Mouse (Mus musculus) limb, embryonic 15.5 days (tissue): Measurements from ENCODE around the gene Olfr315. TPM values are rescaled to one million over a fixed set of nuclear protein-coding genes. Genes with fewer than 3 reads are reported as not detected.
"Not testable (repeated sequence)": the region's sequence is repeated elsewhere in the genome, so short reads cannot be mapped to it uniquely, and the experiment has no call there.

Experiments
- ATAC-seq: fragments of 200-750 bp; cut with Nextera tagmentation; 2 replicates; pipeline ENCODE4 v1.8.0; 2017; ENCODE audit warnings: low read depth, moderate TSS enrichment; ENCODE audit not compliant: insufficient number of reproducible peaks, low FRiP score, low TSS enrichment
- H3K27ac ChIP-seq: fragments of 300-500 bp; sonication (generic); 2 replicates; pipeline ENCODE4 v1.5.1; 2015; ENCODE audit warnings: moderate library complexity, mild to moderate bottlenecking, inconsistent platforms
- H3K27me3 ChIP-seq: fragments of 300-500 bp; sonication (generic); 2 replicates; pipeline ENCODE4 v1.6.1; 2015; ENCODE audit warnings: inconsistent platforms
- H3K36me3 ChIP-seq: fragments of 300-500 bp; sonication (generic); 2 replicates; pipeline ENCODE4 v1.6.1; 2015; ENCODE audit warnings: inconsistent platforms
- H3K4me1 ChIP-seq: fragments of 300-500 bp; sonication (generic); 2 replicates; pipeline ENCODE4 v1.6.1; 2015; ENCODE audit warnings: inconsistent platforms
- H3K4me2 ChIP-seq: fragments of 300-500 bp; sonication (generic); 2 replicates; pipeline ENCODE4 v1.6.1; 2015; ENCODE audit warnings: mild to moderate bottlenecking, inconsistent platforms
- H3K4me3 ChIP-seq: fragments of 300-500 bp; sonication (generic); 2 replicates; pipeline ENCODE4 v1.5.1; 2015; ENCODE audit warnings: mild to moderate bottlenecking, inconsistent platforms
- H3K9ac ChIP-seq: fragments of 300-500 bp; sonication (generic); 2 replicates; pipeline ENCODE4 v1.6.1; 2015; ENCODE audit warnings: inconsistent platforms
- H3K9me3 ChIP-seq: fragments of 300-500 bp; sonication (generic); 2 replicates; pipeline ENCODE4 v1.6.1; 2016; ENCODE audit warnings: inconsistent platforms
- WGBS: fragments of 180-500 bp; shearing (Covaris S2); methylation state at CpG from one replicate; pipeline ENCODE4 v1.1.7; 2015; 5-methylcytosine and 5-hydroxymethylcytosine counted together
- polyA plus RNA-seq: library from polyadenylated mRNA; unstranded; fragments of >200 nt; fragmentation: Nextera tagmentation; extraction: Ambion mirVana; gene quantifications from 2 replicates; pipeline ENCODE4 v1.2.1, GENCODE M21; 2015

The Olfr315 gene
- polyA plus RNA-seq, 1 experiment from 2014 or later: not detected

DNA sequence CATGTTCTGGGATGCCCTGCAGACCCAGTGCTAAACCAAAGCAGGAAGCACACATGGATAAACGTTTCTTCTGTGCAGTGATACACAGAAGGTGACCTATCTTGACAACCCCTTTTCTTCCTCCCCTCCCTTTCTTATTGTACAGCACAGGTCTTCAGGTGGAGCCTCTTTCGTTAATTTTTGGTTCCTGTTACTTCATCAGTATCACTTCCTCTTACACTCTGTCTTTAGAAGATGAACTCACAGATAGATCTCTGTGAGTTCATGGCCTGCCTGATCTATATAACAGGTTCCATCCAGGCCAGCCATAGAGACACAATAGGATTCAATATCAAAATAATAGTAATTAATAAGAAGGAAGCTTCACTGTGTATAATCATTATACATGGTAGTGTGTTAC, 17.1 kb downstream of the Olfr315 start:
- Histone ChIP-seq H3K27ac (no peak overlapping the region), H3K4me2 (no peak overlapping the region), H3K36me3 (no peaks in the 10 kb centered on the region), H3K9ac (no peak overlapping the region), H3K4me1 (no peaks in the 10 kb centered on the region), H3K27me3 (no peaks in the 10 kb centered on the region; the same call in 1 of the 2 replicates), H3K9me3 (no peaks in the 10 kb centered on the region), H3K4me3 (no peak overlapping the region)
- 57% methylated on average over 2 of the region's 2 CpGs for WGBS
- ATAC-seq: no peak

GRCm38 (mm10) chr11:58790646-58791045, 17.7 kb downstream of the Olfr315 start:
- Histone ChIP-seq H3K4me1 (no peaks in the 10 kb centered on the region), H3K36me3 (no peaks in the 10 kb centered on the region), H3K4me2 (no peak overlapping the region), H3K4me3 (no peak overlapping the region), H3K27ac (no peak overlapping the region), H3K9me3 (no peaks in the 10 kb centered on the region), H3K27me3 (no peaks in the 10 kb centered on the region; the same call in 1 of the 2 replicates), H3K9ac (no peak overlapping the region)
- ATAC-seq: no peak
- WGBS: 83% methylated on average over 6 of the region's 6 CpGs

GRCm38 (mm10) chr11:58795856-58796255, 22.9 kb downstream of the Olfr315 start:
- 85% methylated on average over 2 of the region's 2 CpGs for WGBS
- Histone ChIP-seq H3K4me3 (no peak overlapping the region), H3K4me2 (no peak overlapping the region), H3K36me3 (no peaks in the 10 kb centered on the region), H3K9ac (no peak overlapping the region), H3K27me3 (no peaks in the 10 kb centered on the region), H3K27ac (no peak overlapping the region), H3K4me1 (no peaks in the 10 kb centered on the region), H3K9me3 (no peaks in the 10 kb centered on the region)
- no peak for ATAC-seq

DNA sequence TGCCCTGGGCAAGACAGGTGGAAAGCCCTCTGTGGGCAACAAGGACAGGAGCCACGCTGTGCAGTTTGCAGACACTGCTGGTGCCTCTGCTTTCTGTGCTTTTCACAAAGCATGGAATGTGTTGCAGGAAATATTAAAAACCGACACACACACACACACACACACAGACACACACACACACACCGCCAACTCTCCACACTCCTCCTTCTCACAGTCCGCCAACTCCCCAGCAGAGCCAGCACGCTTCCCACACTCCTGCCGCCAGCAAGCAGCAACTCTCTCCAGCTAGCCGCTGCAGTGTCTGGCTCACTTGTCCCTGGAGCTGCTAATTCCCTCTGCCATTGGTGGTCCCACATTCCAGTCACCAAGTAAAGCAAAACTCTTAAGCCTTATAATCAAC, 23.9 kb downstream of the Olfr315 start:
- no peak for ATAC-seq

GRCm38 (mm10) chr11:58799747-58800146, 26.8 kb downstream of the Olfr315 start:
- Histone ChIP-seq H3K4me3 (no peak overlapping the region), H3K9me3 (no peaks in the 10 kb centered on the region), H3K36me3 (no peaks in the 10 kb centered on the region), H3K9ac (no peak overlapping the region), H3K4me1 (no peaks in the 10 kb centered on the region), H3K27me3 (no peaks in the 10 kb centered on the region), H3K27ac (no peak overlapping the region), H3K4me2 (no peak overlapping the region)
- WGBS: 78% methylated on average over 5 of the region's 5 CpGs
- no peak for ATAC-seq

More for the DNA sequence above, 23.9 kb downstream of the Olfr315 start:
- H3K27ac ChIP-seq: no peak overlapping the region
- no peaks in the 10 kb centered on the region for H3K9me3 ChIP-seq
- no peaks in the 10 kb centered on the region for H3K36me3 ChIP-seq
- H3K27me3 ChIP-seq: no peaks in the 10 kb centered on the region
- H3K9ac ChIP-seq: no peak overlapping the region
- no peaks in the 10 kb centered on the region for H3K4me1 ChIP-seq
- H3K4me2 ChIP-seq: no peak overlapping the region
- H3K4me3 ChIP-seq: no peak overlapping the region
- WGBS: 72% methylated on average over 7 of the region's 7 CpGs

- Histone ChIP-seq H3K27ac (no peak within 1 kb of the TSS), H3K27me3 (no peaks in the 10 kb centered on the region), H3K4me2 (no peak within 1 kb of the TSS), H3K4me1 (no peaks in the 10 kb centered on the region), H3K9me3 (no peaks in the 10 kb centered on the region), H3K4me3 (no peak within 1 kb of the TSS), H3K9ac (no peak within 1 kb of the TSS), H3K36me3 (no peaks in the 10 kb centered on the region)
- no peak for ATAC-seq
- WGBS: 38% methylated on average over 14 of the region's 14 CpGs
Observed at GRCm38 (mm10) chr11:58801558-58802228, 28.7 kb downstream of the Olfr315 start, which contains the start of gene Fam183b. Gene Fam183b, minus strand, starts transcription at chr11:58801960.

DNA sequence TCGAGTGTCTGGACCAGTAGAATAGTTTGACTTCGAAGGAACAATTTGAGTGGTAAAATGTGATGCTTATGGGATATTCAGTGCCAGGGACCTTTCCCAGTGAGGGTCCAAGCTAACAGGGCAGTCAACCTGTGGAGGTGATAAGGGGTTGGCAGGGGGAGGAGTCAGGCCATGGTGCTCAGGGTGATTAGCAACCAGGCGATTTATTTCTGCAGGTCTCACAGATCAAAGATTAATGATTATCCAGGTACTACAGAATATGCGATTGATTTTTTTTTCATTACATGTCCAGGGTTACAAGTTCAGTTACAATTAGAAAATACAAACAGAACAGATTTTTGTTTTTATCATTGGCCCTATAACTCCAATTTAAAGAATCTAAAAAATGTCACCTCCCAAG, 30.9 kb downstream of the Olfr315 start:
- no peaks in the 10 kb centered on the region for H3K36me3 ChIP-seq
- no peak overlapping the region for H3K4me2 ChIP-seq
- no peak overlapping the region for H3K9ac ChIP-seq
- ATAC-seq: no peak
- H3K27ac ChIP-seq: no peak overlapping the region
- 62% methylated on average over 4 of the region's 4 CpGs for WGBS
- H3K27me3 ChIP-seq: no peaks in the 10 kb centered on the region
- no peaks in the 10 kb centered on the region for H3K4me1 ChIP-seq
- H3K9me3 ChIP-seq: no peaks in the 10 kb centered on the region
- no peak overlapping the region for H3K4me3 ChIP-seq

DNA sequence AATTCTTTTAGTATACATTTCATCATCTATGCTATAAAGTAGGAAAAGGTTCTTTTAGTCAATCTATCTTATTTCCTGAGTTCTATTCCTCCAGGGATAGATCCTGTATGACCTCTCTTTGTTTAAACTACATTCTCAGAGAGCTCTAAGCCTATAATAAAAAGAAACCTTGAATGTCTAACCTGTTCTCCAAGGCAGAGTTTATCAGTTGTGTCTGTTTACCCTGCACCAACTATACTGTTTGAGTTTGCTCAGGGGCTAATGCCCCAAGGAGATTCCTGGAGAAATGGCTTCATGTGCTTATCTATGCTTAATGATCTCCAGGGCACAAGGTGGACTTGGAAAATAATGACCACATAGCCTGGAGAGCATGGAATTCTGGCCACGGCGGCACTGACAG, 31.4 kb downstream of the Olfr315 start:
- H3K9me3 ChIP-seq: no peaks in the 10 kb centered on the region
- no peaks in the 10 kb centered on the region for H3K27me3 ChIP-seq
- no peaks in the 10 kb centered on the region for H3K4me1 ChIP-seq
- H3K9ac ChIP-seq: no peak overlapping the region
- 62% methylated on average over 2 of the region's 2 CpGs for WGBS
- no peaks in the 10 kb centered on the region for H3K36me3 ChIP-seq
- H3K4me2 ChIP-seq: no peak overlapping the region
- H3K4me3 ChIP-seq: no peak overlapping the region
- no peak for ATAC-seq
- no peak overlapping the region for H3K27ac ChIP-seq

DNA sequence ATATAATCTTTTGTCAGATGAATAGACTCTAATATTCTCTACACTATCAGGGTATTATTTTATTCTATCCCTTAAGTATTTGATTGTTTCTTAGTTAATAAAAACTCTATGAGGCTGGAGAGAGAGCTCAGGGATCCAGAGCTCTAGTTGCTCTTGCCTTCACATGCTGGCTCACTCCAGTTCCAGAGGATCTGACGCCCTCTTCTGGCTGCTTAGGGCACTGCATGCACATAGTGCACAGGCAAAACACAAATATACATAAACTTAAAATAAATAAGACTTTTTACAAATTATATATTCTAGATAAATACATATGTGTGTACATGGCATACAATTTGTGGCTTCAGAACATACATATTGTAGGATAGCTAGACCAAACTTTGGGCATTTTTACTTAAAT, 39.0 kb downstream of the Olfr315 start:
- 4% methylated on average over 1 of the region's 1 CpGs for WGBS
- H3K4me3 ChIP-seq: no peak overlapping the region
- ATAC-seq: no peak
- H3K9me3 ChIP-seq: no peaks in the 10 kb centered on the region
- H3K36me3 ChIP-seq: no peaks in the 10 kb centered on the region
- no peak overlapping the region for H3K27ac ChIP-seq
- no peaks in the 10 kb centered on the region for H3K4me1 ChIP-seq
- H3K4me2 ChIP-seq: no peak overlapping the region
- H3K27me3 ChIP-seq: no peaks in the 10 kb centered on the region
- no peak overlapping the region for H3K9ac ChIP-seq

GRCm38 (mm10) chr11:58814700-58815099, 41.7 kb downstream of the Olfr315 start, which contains the start of gene Olfr313:
Gene Olfr313, plus strand, starts transcription at chr11:58815000.
- H3K27ac ChIP-seq, H3K36me3 ChIP-seq, ATAC-seq, H3K27me3 ChIP-seq, H3K4me1 ChIP-seq, H3K4me2 ChIP-seq, H3K9me3 ChIP-seq, H3K9ac ChIP-seq, H3K4me3 ChIP-seq: not testable (repeated sequence)
- 52% methylated on average over 1 of the region's 1 CpGs for WGBS

DNA sequence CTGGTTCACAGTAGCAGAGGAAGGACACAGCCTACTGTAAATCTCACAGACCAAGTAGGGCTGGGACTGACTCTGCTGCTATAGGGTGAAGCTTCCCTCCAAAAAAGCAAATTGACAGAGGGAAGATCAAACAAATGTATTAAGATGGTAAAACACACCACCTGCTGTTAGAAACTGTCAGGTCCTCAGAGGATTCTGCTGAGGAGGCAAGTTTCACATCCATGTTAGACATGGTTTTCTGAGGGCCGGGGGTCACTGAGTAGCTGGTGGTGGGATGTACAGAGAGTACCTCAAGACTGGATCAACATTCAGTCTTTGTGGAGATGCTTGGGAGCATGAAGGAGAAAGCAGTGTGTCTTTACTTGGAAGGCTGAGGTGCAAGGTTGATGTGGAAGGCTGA, 42.7 kb downstream of the Olfr315 start:
- Histone ChIP-seq H3K36me3 (no peaks in the 10 kb centered on the region), H3K27ac (no peak overlapping the region), H3K27me3 (no peaks in the 10 kb centered on the region), H3K4me1 (no peaks in the 10 kb centered on the region), H3K4me3 (no peak overlapping the region), H3K9me3 (no peaks in the 10 kb centered on the region), H3K9ac (no peak overlapping the region), H3K4me2 (no peak overlapping the region)
- no peak for ATAC-seq
- 67% methylated on average over 1 of the region's 1 CpGs for WGBS

- H3K9me3 ChIP-seq, H3K27me3 ChIP-seq, H3K4me3 ChIP-seq, H3K27ac ChIP-seq, H3K9ac ChIP-seq, H3K4me2 ChIP-seq, H3K36me3 ChIP-seq, H3K4me1 ChIP-seq, ATAC-seq: not testable (repeated sequence)
Observed at GRCm38 (mm10) chr11:58828937-58829336, 55.9 kb downstream of the Olfr315 start, which contains the start of gene Olfr312. Gene Olfr312, plus strand, starts transcription at chr11:58829237.

DNA sequence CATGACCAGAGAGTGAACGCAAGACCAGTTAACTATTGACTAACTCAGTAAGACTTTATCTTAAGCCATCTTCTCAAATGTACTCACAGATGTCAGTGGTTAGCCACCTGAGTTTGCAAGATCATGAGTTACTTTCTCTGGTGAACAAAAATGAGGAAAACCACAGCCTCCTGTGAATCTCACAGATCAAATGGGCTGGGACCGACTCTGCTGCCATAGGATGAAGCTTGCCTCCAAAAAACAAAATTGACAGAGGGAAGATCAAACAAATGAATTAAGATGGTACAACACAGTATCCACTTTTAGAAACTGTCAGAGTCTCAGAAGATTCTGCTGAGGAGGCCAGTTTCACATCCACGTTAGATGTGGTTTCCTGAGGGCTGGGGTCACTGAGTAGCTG, 56.8 kb downstream of the Olfr315 start:
- 73% methylated on average over 3 of the region's 3 CpGs for WGBS

More for the DNA sequence above, 56.8 kb downstream of the Olfr315 start:
- ATAC-seq: no peak
- no peak overlapping the region for H3K27ac ChIP-seq
- H3K27me3 ChIP-seq: no peaks in the 10 kb centered on the region
- H3K4me3 ChIP-seq: no peak overlapping the region
- H3K9me3 ChIP-seq: no peaks in the 10 kb centered on the region
- H3K4me1 ChIP-seq: no peaks in the 10 kb centered on the region
- no peak overlapping the region for H3K4me2 ChIP-seq
- H3K36me3 ChIP-seq: no peaks in the 10 kb centered on the region
- no peak overlapping the region for H3K9ac ChIP-seq
